Mouse (Mus musculus): ENCODE results near the gene Slc35f1. TPM values are rescaled to one million over a fixed set of nuclear protein-coding genes. Genes with fewer than 3 reads are reported as not detected.

Slc35f1 gene
- polyA plus RNA-seq, 1 experiment from 2014 or later, result 1.1 TPM

DNA sequence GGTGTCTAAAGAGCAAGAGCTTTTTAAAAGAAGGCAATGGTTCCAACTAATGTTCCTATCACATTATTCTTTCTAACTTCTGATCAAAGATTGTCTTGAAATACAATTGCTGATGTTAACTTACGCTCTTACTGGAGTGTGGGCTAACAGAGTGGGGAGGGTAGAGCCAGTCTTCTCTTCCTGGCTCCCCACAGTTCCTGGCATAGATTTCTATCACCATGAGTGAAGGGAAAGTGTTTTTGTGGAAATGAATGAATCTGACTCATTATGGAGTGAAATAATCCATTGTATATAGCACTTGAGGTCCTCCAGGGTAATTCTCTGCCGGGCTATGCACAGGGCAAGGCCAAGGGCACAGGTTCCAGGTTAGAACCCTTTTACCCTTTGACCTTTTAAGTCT, 24.2 kb downstream of the Slc35f1 start:
- Histone ChIP-seq H3K9ac (ENCODE audit: low read length) (no peak overlapping the region), H3K36me3 (ENCODE audit: control insufficient read depth, insufficient read depth, low read length) (no peaks in the 10 kb centered on the region), H3K27me3 (ENCODE audit: control insufficient read depth, insufficient read depth, low read length) (no peaks in the 10 kb centered on the region), H3K27ac (replicated peaks in 1 of 2; ENCODE audit: control insufficient read depth in 1 of 2, insufficient read depth in 1 of 2, low read depth in 2 of 2, low read length in 2 of 2) (no peak overlapping the region), H3K4me3 (ENCODE audit: control insufficient read depth in 1 of 2, insufficient read depth in 1 of 2, low read depth in 1 of 2, low read length in 2 of 2) (no peak overlapping the region), H3K4me2 (ENCODE audit: low read length) (no peak overlapping the region), H3K9me3 (ENCODE audit: control insufficient read depth, low read length) (no peaks in the 10 kb centered on the region), H3K4me1 (ENCODE audit: control insufficient read depth in 2 of 2, insufficient read depth in 2 of 2, low read length in 2 of 2) (no peaks in the 10 kb centered on the region)
- 85% methylated on average over 2 of the region's 2 CpGs for WGBS
- ATAC-seq (ENCODE audit: insufficient number of reproducible peaks, insufficient read depth, low FRiP score, low read depth), result no peak

- H3K4me1 ChIP-seq (ENCODE audit: control insufficient read depth in 2 of 2, insufficient read depth in 2 of 2, low read length in 2 of 2), result no peaks in the 10 kb centered on the region
- H3K27ac ChIP-seq (replicated peaks in 1 of 2; ENCODE audit: control insufficient read depth in 1 of 2, insufficient read depth in 1 of 2, low read depth in 2 of 2, low read length in 2 of 2), result no peak overlapping the region
- H3K9ac ChIP-seq (ENCODE audit: low read length), result no peak overlapping the region
- ATAC-seq (ENCODE audit: insufficient number of reproducible peaks, insufficient read depth, low FRiP score, low read depth), result no peak
- H3K36me3 ChIP-seq (ENCODE audit: control insufficient read depth, insufficient read depth, low read length), result no peaks in the 10 kb centered on the region
- H3K4me3 ChIP-seq (ENCODE audit: control insufficient read depth in 1 of 2, insufficient read depth in 1 of 2, low read depth in 1 of 2, low read length in 2 of 2), result no peak overlapping the region
- H3K27me3 ChIP-seq (ENCODE audit: control insufficient read depth, insufficient read depth, low read length), result no peaks in the 10 kb centered on the region
- H3K9me3 ChIP-seq (ENCODE audit: control insufficient read depth, low read length), result no peaks in the 10 kb centered on the region
- 96% methylated on average over 4 of the region's 4 CpGs for whole genome bisulfite sequencing
- no peak overlapping the region for H3K4me2 ChIP-seq (ENCODE audit: low read length)
Measured at GRCm38 (mm10) chr10:52715146-52715545, 24.8 kb downstream of the Slc35f1 start.

DNA sequence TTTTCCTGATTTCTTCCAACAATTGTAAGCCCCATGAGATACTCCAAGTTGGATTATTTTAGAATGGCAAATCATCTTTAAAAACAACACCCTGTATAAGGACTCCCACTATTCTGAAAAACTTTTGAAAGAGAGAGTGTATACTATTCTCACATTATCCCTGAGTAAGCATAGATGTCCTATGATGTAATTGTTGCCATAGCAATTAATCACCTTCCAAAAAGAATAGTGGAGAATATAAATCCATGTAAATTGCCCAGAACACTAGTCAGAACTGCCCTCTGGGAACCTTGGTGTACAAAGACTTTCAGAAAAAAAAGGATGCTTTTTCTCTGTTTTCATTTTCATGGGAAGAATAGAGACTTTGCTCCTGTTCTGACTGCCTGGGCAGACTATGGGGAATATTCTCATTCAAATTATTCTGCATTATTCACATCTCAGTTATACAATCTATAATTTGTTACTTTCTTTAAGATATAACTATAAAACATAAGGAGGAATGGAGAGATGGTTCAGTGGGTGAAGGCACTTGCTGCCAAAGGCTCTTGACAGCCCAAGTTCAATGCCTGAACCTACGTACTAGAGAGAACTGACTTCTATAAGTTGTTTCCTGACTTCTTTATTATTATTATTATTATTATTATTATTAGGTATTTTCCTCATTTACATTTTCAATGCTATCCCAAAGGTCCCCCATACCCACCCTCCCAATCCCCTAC, 28.0 kb downstream of the Slc35f1 start:
- H3K9me3 ChIP-seq (ENCODE audit: control insufficient read depth, low read length), result no peaks in the 10 kb centered on the region

GRCm38 (mm10) chr10:52726674-52727073, 36.3 kb downstream of the Slc35f1 start:
- no peaks in the 10 kb centered on the region for H3K9me3 ChIP-seq (ENCODE audit: control insufficient read depth, low read length)
- H3K9ac ChIP-seq (ENCODE audit: low read length), result no peak overlapping the region
- H3K4me2 ChIP-seq (ENCODE audit: low read length), result no peak overlapping the region
- no peaks in the 10 kb centered on the region for H3K27me3 ChIP-seq (ENCODE audit: control insufficient read depth, insufficient read depth, low read length)
- H3K4me1 ChIP-seq (ENCODE audit: control insufficient read depth in 2 of 2, insufficient read depth in 2 of 2, low read length in 2 of 2), result peaks cover 0 to 4% of the 10 kb centered on the region in 2 experiments; a peak in 1 of 4 replicates
- H3K27ac ChIP-seq (replicated peaks in 1 of 2; ENCODE audit: control insufficient read depth in 1 of 2, insufficient read depth in 1 of 2, low read depth in 2 of 2, low read length in 2 of 2), result no peak overlapping the region
- H3K4me3 ChIP-seq (ENCODE audit: control insufficient read depth in 1 of 2, insufficient read depth in 1 of 2, low read depth in 1 of 2, low read length in 2 of 2), result no peak overlapping the region
- 35% methylated on average over 5 of the region's 5 CpGs for WGBS
- H3K36me3 ChIP-seq (ENCODE audit: control insufficient read depth, insufficient read depth, low read length), result no peaks in the 10 kb centered on the region
- no peak for ATAC-seq (ENCODE audit: insufficient number of reproducible peaks, insufficient read depth, low FRiP score, low read depth)

More for the DNA sequence above, 28.0 kb downstream of the Slc35f1 start:
- WGBS, result 83% methylated on average over 1 of the region's 1 CpGs
- Histone ChIP-seq H3K27me3 (ENCODE audit: control insufficient read depth, insufficient read depth, low read length) (no peaks in the 10 kb centered on the region), H3K4me3 (ENCODE audit: control insufficient read depth in 1 of 2, insufficient read depth in 1 of 2, low read depth in 1 of 2, low read length in 2 of 2) (no peak overlapping the region), H3K4me1 (ENCODE audit: control insufficient read depth in 2 of 2, insufficient read depth in 2 of 2, low read length in 2 of 2) (no peaks in the 10 kb centered on the region), H3K27ac (replicated peaks in 1 of 2; ENCODE audit: control insufficient read depth in 1 of 2, insufficient read depth in 1 of 2, low read depth in 2 of 2, low read length in 2 of 2) (no peak overlapping the region), H3K9ac (ENCODE audit: low read length) (no peak overlapping the region), H3K4me2 (ENCODE audit: low read length) (no peak overlapping the region), H3K36me3 (ENCODE audit: control insufficient read depth, insufficient read depth, low read length) (no peaks in the 10 kb centered on the region)
- ATAC-seq (ENCODE audit: insufficient number of reproducible peaks, insufficient read depth, low FRiP score, low read depth), result no peak

GRCm38 (mm10) chr10:52742671-52743379, 52.5 kb downstream of the Slc35f1 start:
- H3K27me3 ChIP-seq (ENCODE audit: control insufficient read depth, insufficient read depth, low read length), result no peaks in the 10 kb centered on the region
- ATAC-seq (ENCODE audit: insufficient number of reproducible peaks, insufficient read depth, low FRiP score, low read depth), result no peak
- no peaks in the 10 kb centered on the region for H3K36me3 ChIP-seq (ENCODE audit: control insufficient read depth, insufficient read depth, low read length)
- no peak overlapping the region for H3K27ac ChIP-seq (replicated peaks in 1 of 2; ENCODE audit: control insufficient read depth in 1 of 2, insufficient read depth in 1 of 2, low read depth in 2 of 2, low read length in 2 of 2)
- H3K9ac ChIP-seq (ENCODE audit: low read length), result no peak overlapping the region
- 12% methylated on average over 10 of the region's 10 CpGs for WGBS
- no peak overlapping the region for H3K4me3 ChIP-seq (ENCODE audit: control insufficient read depth in 1 of 2, insufficient read depth in 1 of 2, low read depth in 1 of 2, low read length in 2 of 2)
- peaks cover 0 to 7% of the 10 kb centered on the region in 2 experiments; a peak in 3 of 4 replicates for H3K4me1 ChIP-seq (ENCODE audit: control insufficient read depth in 2 of 2, insufficient read depth in 2 of 2, low read length in 2 of 2)
- peak overlapping the region; percentile 32 for H3K4me2 ChIP-seq (ENCODE audit: low read length)
- H3K9me3 ChIP-seq (ENCODE audit: control insufficient read depth, low read length), result no peaks in the 10 kb centered on the region

GRCm38 (mm10) chr10:52743831-52744230, 53.5 kb downstream of the Slc35f1 start:
- no peak for ATAC-seq (ENCODE audit: insufficient number of reproducible peaks, insufficient read depth, low FRiP score, low read depth)
- peaks cover 0 to 7% of the 10 kb centered on the region in 2 experiments; a peak in 3 of 4 replicates for H3K4me1 ChIP-seq (ENCODE audit: control insufficient read depth in 2 of 2, insufficient read depth in 2 of 2, low read length in 2 of 2)
- H3K27me3 ChIP-seq (ENCODE audit: control insufficient read depth, insufficient read depth, low read length), result no peaks in the 10 kb centered on the region
- no peak overlapping the region for H3K4me2 ChIP-seq (ENCODE audit: low read length)
- H3K9ac ChIP-seq (ENCODE audit: low read length), result no peak overlapping the region
- no peaks in the 10 kb centered on the region for H3K36me3 ChIP-seq (ENCODE audit: control insufficient read depth, insufficient read depth, low read length)
- WGBS, result 86% methylated on average over 3 of the region's 3 CpGs
- H3K9me3 ChIP-seq (ENCODE audit: control insufficient read depth, low read length), result no peaks in the 10 kb centered on the region
- H3K4me3 ChIP-seq (ENCODE audit: control insufficient read depth in 1 of 2, insufficient read depth in 1 of 2, low read depth in 1 of 2, low read length in 2 of 2), result no peak overlapping the region
- H3K27ac ChIP-seq (replicated peaks in 1 of 2; ENCODE audit: control insufficient read depth in 1 of 2, insufficient read depth in 1 of 2, low read depth in 2 of 2, low read length in 2 of 2), result no peak overlapping the region

DNA sequence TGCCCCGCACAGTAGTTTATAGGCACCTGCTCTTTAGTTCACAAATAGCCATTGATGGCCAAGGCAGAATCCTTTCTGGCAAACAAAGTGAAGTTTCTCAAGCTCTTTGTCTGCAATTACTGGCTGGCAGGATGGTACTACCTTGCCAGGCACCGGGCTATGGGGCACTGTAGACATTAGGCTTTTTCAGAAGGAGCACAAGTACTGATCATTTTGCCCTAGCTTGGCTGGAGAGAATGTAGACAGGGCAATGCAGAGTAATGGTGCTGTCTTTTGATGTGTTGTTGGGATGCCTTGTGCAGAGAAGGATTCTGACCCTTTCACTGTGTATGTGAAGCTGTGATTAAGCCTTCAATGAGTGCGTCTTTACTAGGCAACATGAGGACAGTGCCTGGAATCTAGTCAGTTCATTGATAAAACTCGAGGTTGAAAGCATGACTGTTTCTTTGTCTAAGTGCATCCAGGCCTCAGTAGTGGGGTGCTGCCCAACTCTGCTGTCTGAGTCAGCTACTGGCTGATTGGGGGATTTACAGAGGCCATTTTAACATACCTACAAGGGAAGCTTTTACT, 57.8 kb downstream of the Slc35f1 start:
- Histone ChIP-seq H3K4me1 (ENCODE audit: control insufficient read depth in 2 of 2, insufficient read depth in 2 of 2, low read length in 2 of 2) (no peaks in the 10 kb centered on the region), H3K27ac (replicated peaks in 1 of 2; ENCODE audit: control insufficient read depth in 1 of 2, insufficient read depth in 1 of 2, low read depth in 2 of 2, low read length in 2 of 2) (no peak overlapping the region), H3K4me3 (ENCODE audit: control insufficient read depth in 1 of 2, insufficient read depth in 1 of 2, low read depth in 1 of 2, low read length in 2 of 2) (no peak overlapping the region), H3K36me3 (ENCODE audit: control insufficient read depth, insufficient read depth, low read length) (no peaks in the 10 kb centered on the region), H3K27me3 (ENCODE audit: control insufficient read depth, insufficient read depth, low read length) (no peaks in the 10 kb centered on the region), H3K9me3 (ENCODE audit: control insufficient read depth, low read length) (no peaks in the 10 kb centered on the region), H3K4me2 (ENCODE audit: low read length) (no peak overlapping the region), H3K9ac (ENCODE audit: low read length) (no peak overlapping the region)
- WGBS, result 65% methylated on average over 4 of the region's 4 CpGs
- ATAC-seq (ENCODE audit: insufficient number of reproducible peaks, insufficient read depth, low FRiP score, low read depth), result no peak

All from heart, embryonic 14.5 days (tissue).